Mouse (Mus musculus): ENCODE data around the gene Acaca. TPM values are rescaled to one million over a fixed set of nuclear protein-coding genes. Genes with fewer than 3 reads are reported as not detected.

Acaca gene
- total RNA-seq, 2 experiments from 2014 or later: 68.3 to 70.7 TPM

DNA sequence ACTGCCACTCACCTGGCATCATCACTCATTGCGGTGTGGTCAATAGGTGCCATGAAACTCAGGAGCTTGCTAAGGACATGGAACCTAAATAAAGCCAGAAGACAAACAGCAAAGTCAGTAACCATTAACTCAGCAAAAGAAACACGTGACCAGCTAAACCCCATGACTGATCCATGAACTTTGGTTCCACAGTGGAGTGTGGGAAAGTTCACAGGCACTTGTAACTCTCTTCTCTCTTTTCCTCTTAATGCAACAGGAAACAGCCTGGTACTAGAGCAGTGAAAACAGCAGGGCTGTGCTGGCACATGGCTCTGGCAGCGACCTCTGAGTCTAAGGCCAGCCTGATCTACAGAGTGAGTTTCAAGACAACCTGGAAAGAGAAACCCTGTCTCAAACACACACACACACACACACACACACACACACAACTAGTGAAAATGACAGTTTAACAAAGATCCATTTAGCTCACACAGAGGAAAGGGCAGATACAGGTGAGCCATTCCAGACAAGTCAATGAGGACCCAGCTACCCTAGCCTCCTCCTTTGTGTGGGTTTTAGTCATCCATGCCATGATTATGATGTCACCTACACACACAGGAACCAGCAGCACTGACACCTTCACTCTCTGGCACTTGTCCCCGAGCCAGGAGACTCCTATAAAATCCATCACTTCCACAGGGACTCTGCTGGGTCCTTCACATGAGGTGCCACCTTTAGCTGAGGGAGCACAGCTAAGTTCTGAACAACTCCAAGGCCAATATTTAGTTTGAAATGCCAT lies 313.3 kb downstream of the Acaca start:
- DNase-seq (ENCODE audit: low spot score in 2 of 2): no peak

Other genes with a start within 250 kb of the Acaca start
- 10 to 100 TPM; 13.1 to 16.4 TPM for gene Ddx52, start 187.6 kb upstream of the Acaca start, total RNA-seq (2021)
- gene Synrg, start 165.2 kb upstream of the Acaca start, total RNA-seq (2021): 10 to 100 TPM; 66.6 to 70.6 TPM
- gene Dusp14, start 60.4 kb upstream of the Acaca start, total RNA-seq (2021): 10 to 100 TPM; 33.5 to 35.0 TPM
- gene Tada2a, start 72 bp upstream of the Acaca start, total RNA-seq (2021): 10 to 100 TPM; 30.4 to 30.8 TPM
- not detected for gene Gm11437, start 37.8 kb downstream of the Acaca start, total RNA-seq (2021)

All from layer of hippocampus, adult 18-20 months (tissue).